Mouse (Mus musculus) olfactory bulb, adult 2 months (tissue): ENCODE data around the gene Mpzl3.

Source experiments
- CTCF ChIP-seq: fragments of 200-500 bp; IDR thresholded peaks from 2 replicates; pipeline ENCODE4 v1.5.1; 2012; ENCODE audit warnings: low read depth, mild to moderate bottlenecking, low read length, moderate library complexity; ENCODE audit not compliant: insufficient read depth
- POLR2A ChIP-seq: fragments of 200-500 bp; IDR thresholded peaks from 2 replicates; pipeline ENCODE4 v1.6.1; 2012; ENCODE audit warnings: mild to moderate bottlenecking, low read depth, low read length, moderate library complexity; ENCODE audit not compliant: insufficient read depth

DNA sequence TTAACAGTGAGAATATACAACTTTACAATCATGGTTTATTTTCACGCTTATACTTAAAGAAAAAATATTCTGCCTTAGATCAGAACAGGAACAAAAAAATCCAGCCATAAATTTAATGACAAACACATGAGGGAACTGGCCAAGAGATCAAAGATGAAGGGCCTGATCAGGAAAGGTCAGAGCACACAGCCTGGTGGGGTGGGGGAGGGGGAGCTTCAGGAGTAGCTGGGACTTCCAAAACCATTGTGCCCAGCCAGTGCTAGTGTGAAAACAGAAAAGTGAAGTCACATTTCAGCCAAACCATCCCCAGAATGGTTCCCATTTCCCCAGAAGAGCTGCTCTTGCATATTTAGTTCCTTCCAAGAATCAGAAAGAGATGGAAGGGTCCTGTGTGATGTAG lies 47.5 kb downstream of the Mpzl3 start:
- TF ChIP-seq CTCF (no peak), POLR2A (no peak)
